Mouse (Mus musculus) skeletal muscle tissue, adult 2 months (tissue): ENCODE data around the gene 1110002E22Rik.

Source experiments
- DNase-seq: peaks from one replicate; pipeline ENCODE4 v3.0.0-alpha.2; 2012; ENCODE audit warnings: low read depth, low spot score

Gene 1110002E22Rik

GRCm38 (mm10) chr3:138063731-138064329 lies 1.0 kb upstream of the 1110002E22Rik start:
- DNase-seq: peak; percentile 91

- no peak for DNase-seq
Measured at GRCm38 (mm10) chr3:138065930-138066329, 1.1 kb downstream of the 1110002E22Rik start.

GRCm38 (mm10) chr3:138066348-138066856 lies 1.6 kb downstream of the 1110002E22Rik start:
- peak; percentile 91 for DNase-seq

GRCm38 (mm10) chr3:138067288-138067687 lies 2.4 kb downstream of the 1110002E22Rik start, which contains the start of gene Gm5105:
Gene Gm5105 (minus strand): TSS chr3:138067388.
- no peak for DNase-seq

GRCm38 (mm10) chr3:138068103-138068502 lies 3.3 kb downstream of the 1110002E22Rik start:
- DNase-seq: no peak

- no peak for DNase-seq
Measured at GRCm38 (mm10) chr3:138069756-138070511, 5.1 kb downstream of the 1110002E22Rik start.

GRCm38 (mm10) chr3:138071004-138071403 lies 6.2 kb downstream of the 1110002E22Rik start:
- peak; percentile 61 for DNase-seq

GRCm38 (mm10) chr3:138071476-138072073 lies 6.7 kb downstream of the 1110002E22Rik start:
- peak; percentile 85 for DNase-seq

- no peak for DNase-seq
Measured at GRCm38 (mm10) chr3:138074214-138074613, 9.4 kb downstream of the 1110002E22Rik start.

GRCm38 (mm10) chr3:138075209-138075608 lies 10.4 kb downstream of the 1110002E22Rik start:
- DNase-seq: no peak

GRCm38 (mm10) chr3:138077476-138078340 lies 12.9 kb downstream of the 1110002E22Rik start:
- DNase-seq: no peak

- DNase-seq: no peak
Measured at GRCm38 (mm10) chr3:138078701-138079100, 13.8 kb downstream of the 1110002E22Rik start.

GRCm38 (mm10) chr3:138083073-138083637 lies 18.3 kb downstream of the 1110002E22Rik start:
- DNase-seq: no peak

- no peak for DNase-seq
Measured at GRCm38 (mm10) chr3:138083896-138084295, 19.0 kb downstream of the 1110002E22Rik start.

- no peak for DNase-seq
Measured at GRCm38 (mm10) chr3:138095301-138095700, 30.4 kb downstream of the 1110002E22Rik start.

- no peak for DNase-seq
Measured at GRCm38 (mm10) chr3:138095718-138096117, 30.9 kb downstream of the 1110002E22Rik start.

GRCm38 (mm10) chr3:138096263-138097028 lies 31.6 kb downstream of the 1110002E22Rik start:
- no peak for DNase-seq

GRCm38 (mm10) chr3:138097718-138098117 lies 32.9 kb downstream of the 1110002E22Rik start:
- DNase-seq: peak; percentile 26

GRCm38 (mm10) chr3:138101936-138102335 lies 37.1 kb downstream of the 1110002E22Rik start:
- DNase-seq: no peak

GRCm38 (mm10) chr3:138103690-138104089 lies 38.8 kb downstream of the 1110002E22Rik start:
- no peak for DNase-seq
